Mouse (Mus musculus): ENCODE measurements at regions not wholly inside any gene's neighbourhood (a gene's known extent, or its start where the extent isn't known, plus 50 kb on each side); places are given as distances from the start of the nearest gene placed in this dataset.
"Not testable (repeated sequence)": the region's sequence is repeated elsewhere in the genome, so short reads cannot be mapped to it uniquely, and the experiment has no call there.

DNA sequence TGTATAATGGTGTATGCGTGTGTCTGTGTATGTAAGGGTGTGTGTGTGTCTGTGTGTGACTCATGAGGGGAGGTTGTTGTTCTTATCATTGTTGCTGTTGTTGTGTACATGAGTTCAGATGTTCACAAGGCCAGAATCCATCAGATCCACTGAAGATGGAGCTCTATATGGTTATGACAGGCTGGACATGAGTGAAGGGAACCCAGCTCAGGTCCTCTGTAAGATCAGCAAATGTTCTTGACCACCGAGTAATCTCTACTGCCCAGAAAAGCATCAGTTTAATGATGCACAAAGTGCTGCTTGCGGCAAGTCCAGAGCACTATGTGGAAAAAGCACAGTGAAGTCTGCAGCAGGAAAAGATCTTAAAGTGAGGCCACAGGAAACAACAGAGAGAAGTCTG is 77.5 kb downstream of the Gm15319 start:
- DNase-seq = peak; percentile 3

DNA sequence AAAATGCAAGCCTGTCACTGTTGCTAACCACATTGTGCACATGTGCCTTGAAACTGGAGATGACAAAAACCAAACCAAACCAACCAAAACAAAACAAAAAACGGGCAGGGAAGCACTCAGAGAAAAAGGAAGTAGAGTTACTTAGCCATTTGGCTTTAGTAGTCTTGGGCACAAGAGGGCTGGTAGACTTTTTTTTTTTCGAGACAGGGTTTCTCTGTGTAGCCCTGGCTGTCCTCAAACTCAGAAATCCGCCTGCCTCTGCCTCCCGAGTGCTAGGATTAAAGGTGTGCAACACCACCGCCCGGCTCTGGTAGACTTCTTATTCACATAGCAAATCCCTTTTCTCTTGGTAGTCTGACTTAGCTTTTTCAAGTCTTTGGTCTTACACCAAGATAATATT is 78.2 kb downstream of the Gm15319 start:
- peak; percentile 9 for DNase-seq

DNA sequence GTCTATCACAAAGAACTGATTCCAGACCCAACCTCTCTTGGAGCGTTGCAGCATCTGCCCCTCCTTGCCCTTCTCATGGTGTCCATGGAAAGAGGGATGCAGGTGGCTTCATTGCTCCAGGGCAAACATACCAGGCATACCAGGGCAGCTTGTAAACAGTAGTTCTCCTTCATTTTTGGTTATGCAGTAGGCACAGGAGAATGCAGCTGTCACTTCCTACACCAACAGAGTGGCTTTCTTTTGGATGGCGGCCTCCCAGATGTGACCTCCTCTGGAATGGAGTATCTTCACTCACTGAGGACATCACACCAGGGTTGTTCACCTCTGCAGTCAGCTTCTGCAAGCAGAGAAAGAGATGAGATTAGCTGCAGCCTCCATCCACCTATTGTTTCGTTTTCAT is 79.9 kb downstream of the Gm15319 start:
- DNase-seq = peak; percentile 2

DNA sequence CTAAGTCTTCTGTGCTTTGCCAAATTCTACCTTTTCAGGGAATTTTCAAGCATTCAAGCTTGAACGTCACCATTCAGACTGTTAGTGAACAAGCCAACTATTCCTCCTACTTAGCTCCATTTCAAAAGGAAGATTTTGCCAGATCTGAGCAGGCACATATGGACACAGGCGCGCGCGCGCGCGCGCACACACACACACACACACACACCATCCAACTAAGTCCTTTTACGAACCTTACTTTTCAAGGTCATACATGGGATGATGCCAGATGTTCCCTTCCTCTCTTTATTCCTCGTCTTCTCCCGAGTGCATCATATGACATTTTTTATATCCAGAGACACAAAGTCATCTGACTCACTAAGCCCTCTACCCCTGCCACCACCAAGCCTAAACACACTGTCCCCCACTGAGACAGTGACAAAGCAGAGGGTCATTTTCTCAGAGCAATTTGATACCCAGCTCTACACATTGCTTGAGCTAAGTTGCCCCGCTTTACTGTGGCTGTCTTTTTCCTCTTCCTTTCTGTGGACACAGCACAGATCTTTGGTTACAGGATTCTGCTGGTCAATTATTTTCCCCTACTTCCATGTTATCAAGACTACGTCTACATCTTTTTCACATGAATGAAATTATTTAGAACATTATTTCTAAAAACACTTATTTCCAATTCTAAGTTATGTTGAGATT is 81.7 kb downstream of the Gm15319 start:
- DNase-seq = peak; percentile 5

DNA sequence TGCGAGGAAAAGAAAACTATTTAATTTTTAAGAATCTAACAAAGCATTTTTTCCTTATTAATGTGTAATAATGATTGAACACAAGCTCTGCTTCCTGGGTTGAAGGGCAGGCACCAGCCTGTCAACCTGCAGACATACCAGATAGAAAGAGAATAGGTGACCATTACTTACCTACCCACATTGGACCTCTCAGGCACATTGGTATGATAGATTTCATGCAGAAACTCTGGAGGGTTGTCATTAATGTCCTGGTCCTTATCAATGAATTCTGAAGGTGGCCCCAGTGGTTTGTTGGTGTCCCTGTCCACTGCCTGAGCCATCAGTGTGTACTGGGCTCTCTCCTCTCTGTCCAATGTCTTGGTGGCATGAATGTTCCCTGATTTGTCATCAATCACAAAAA is 85.3 kb downstream of the Gm15319 start:
- not testable (repeated sequence) for DNase-seq

DNA sequence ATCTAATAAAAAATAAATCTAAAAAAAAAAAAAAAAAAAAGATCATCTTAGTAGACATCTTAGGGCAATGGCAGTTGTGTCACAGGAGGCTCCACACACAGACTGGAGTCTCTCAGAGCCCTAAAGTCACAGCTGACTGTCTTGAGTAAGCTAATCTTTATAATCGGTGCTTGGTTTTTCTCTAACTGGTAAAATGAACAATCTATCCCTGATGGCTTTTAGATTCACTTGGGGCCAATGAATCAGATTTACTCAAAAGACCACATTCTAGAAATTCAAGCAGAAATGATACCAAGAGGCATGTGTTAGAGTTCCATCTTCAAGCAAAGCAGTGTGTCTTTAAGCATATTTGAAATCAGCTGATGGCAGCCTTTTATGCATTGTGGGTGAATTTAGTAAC is 86.3 kb downstream of the Gm15319 start:
- DNase-seq = not testable (repeated sequence)

GRCm38 (mm10) chr8:20273844-20274243 is 89.2 kb downstream of the Gm15319 start:
- not testable (repeated sequence) for DNase-seq

DNA sequence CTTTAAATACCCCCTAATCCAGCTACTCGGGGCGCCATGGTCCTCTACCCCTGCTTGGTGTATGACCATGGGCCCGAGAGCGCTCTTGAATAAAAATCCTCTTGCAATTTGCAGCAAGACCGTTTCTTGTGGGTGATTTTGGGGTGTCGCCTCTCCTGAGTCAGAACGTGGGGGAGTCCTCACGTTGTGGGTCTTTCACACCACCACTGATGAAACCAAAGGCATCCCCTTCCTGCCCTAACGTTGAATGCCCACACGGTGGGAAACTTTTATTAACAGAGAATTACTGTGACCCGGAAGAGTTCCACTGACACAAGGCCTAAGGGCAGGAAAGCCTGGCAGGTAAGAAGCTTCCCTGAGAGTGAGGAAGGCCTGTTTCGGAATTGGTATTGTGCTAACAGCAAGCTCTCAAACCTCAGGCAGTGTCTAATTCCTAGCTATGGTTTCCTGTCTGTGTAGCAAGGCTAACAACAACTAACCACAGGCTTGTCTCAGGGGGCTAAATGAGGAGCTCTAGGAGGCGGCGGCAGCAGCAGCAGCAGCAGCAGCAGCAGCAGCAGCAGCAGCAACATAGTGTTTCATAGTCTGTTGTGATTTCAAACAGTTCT is 95.4 kb downstream of the Gm15319 start:
- peak; percentile 5 for DNase-seq

GRCm38 (mm10) chr8:20266776-20267175 is 96.2 kb downstream of the Gm15319 start:
- peak; percentile 22 for DNase-seq

- DNase-seq = not testable (repeated sequence)
These were observed 98.4 kb downstream of the Gm15319 start for GRCm38 (mm10) chr8:20264612-20265011.

- peak; percentile 25 for DNase-seq
These were observed 98.9 kb downstream of the Gm15319 start for GRCm38 (mm10) chr8:20264106-20264505.

- peak; percentile 33 for DNase-seq
These were observed 100.0 kb downstream of the Gm15319 start for GRCm38 (mm10) chr8:20262847-20263570.

GRCm38 (mm10) chr8:20262253-20262652 is 100.8 kb downstream of the Gm15319 start:
- DNase-seq = peak; percentile 14

- not testable (repeated sequence) for DNase-seq
These were observed 101.4 kb downstream of the Gm15319 start for GRCm38 (mm10) chr8:20261452-20262181.

- DNase-seq = peak; percentile 34
These were observed 102.0 kb downstream of the Gm15319 start for GRCm38 (mm10) chr8:20261007-20261406.

DNA sequence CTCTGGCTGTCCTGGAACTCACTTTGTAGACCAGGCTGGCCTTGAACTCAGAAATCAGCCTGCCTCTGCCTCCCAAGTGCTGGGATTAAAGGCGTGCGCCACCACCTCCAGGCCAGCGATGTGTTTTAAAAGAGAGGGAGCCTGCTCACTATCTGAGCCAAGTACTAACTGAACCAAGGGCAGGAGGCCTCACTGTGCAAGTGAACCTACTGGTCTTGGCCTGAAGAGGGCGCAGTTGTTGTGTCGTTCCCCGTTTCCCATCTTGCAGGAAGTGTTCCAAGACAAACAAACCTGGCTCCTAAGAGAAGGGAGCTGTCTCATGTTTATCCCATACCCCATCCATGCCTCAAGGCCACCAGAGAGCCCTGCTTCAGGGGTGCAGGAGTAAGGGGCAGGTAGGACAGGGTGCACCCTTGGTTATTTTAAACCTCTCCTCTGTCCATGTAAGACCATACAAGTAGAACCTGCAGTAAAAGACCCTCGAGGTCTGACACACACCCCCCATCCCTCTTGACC is 102.8 kb downstream of the Gm15319 start:
- DNase-seq = peak; percentile 4

GRCm38 (mm10) chr8:20259662-20260061 is 103.3 kb downstream of the Gm15319 start:
- peak; percentile 9 for DNase-seq

Data from thymus, postnatal 14 days (tissue).